ENCODE assay signal across 20 mouse cellular contexts in the genomic region with DNA sequence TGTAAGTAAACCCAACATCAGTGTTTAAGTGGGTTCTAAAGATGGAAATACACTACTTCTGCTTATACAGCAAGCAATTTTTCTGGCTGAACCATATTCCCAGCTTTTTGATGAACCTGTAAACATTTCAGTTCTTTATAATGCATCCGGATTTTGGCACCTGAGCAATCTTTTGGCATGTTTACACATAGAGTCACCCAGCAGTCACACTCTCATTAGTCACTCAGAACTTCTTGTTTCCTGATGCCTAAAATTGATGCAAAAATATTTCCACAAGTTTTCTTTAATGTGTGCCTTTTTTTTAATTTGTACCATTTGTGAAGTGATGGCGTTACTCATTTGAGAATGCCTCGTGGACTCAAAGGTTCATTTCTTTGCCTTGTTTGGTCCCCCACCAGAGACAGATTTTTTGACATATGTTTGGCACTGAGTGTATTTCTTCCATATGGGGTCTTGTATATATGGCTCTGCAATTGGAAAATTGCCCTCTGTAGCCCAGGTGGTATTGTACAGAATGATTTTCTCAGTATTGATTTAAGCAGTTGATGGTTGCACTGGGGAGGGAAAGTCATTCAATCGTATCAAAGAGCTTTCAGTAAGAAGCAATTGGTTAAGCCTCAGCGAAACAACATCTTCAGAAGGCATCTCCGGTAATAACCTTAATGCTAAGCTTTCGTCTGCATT.
DNase-seq lines count a peak whose midpoint lies in the region; ATAC-seq and TF ChIP-seq lines count a peak whose summit lies in the region.
"Had no signal": no experiment of that assay in that cellular context is flagged by ENCODE, and none has a peak within 500 bp of the region (broad histone marks: within the 10 kb centered on the region; RNA-seq: fewer than 3 reads in every experiment).

No protein-coding gene starts in this region.

- 76% methylated on average over 7 of the region's 7 CpGs for WGBS in forebrain, embryonic 13.5 days
- 89% methylated on average over 7 of the region's 7 CpGs for WGBS in forebrain, embryonic 11.5 days
- WGBS in forebrain, postnatal 0 days = 49% methylated on average over 7 of the region's 7 CpGs
- 51% methylated on average over 7 of the region's 7 CpGs for WGBS in neural tube, embryonic 15.5 days

- TF ChIP-seq CTCF in forebrain, postnatal 0 days (IDR thresholded peaks at IDR 0.05; ENCODE audit: low read depth) = no peak

- H3K4me3 ChIP-seq in forebrain, embryonic 13.5 days = no peak overlapping the region
- no peak overlapping the region for H3K4me3 ChIP-seq in forebrain, embryonic 11.5 days (ENCODE audit: low read depth, low read length)
- no peak overlapping the region for H3K4me3 ChIP-seq in forebrain, postnatal 0 days (ENCODE audit: low read depth, low read length)
- no peak overlapping the region for H3K4me3 ChIP-seq in neural tube, embryonic 15.5 days (replicated peaks)
- H3K4me3 ChIP-seq: erythroblast, embryonic 14.5 days; heart, embryonic 13.5 days; intestine, embryonic 15.5 days; limb, embryonic 13.5 days; liver, embryonic 13.5 days; lung, embryonic 15.5 days had no signal

- H3K4me2 ChIP-seq in forebrain, embryonic 13.5 days = no peak overlapping the region
- H3K4me2 ChIP-seq in forebrain, embryonic 11.5 days (ENCODE audit: low read depth, low read length, severe bottlenecking) = no peak overlapping the region
- H3K4me2 ChIP-seq in forebrain, postnatal 0 days (ENCODE audit: low read depth) = no peak overlapping the region
- H3K4me2 ChIP-seq in neural tube, embryonic 15.5 days = no peak overlapping the region
- H3K4me2 ChIP-seq: heart, embryonic 13.5 days; intestine, embryonic 15.5 days; limb, embryonic 13.5 days; liver, embryonic 13.5 days; lung, embryonic 15.5 days had no signal

- ATAC-seq in forebrain, embryonic 13.5 days = peak; percentile 84
- no peak for ATAC-seq in forebrain, embryonic 11.5 days (replicated peaks; ENCODE audit: low FRiP score)
- peak; percentile 59; the same call in 1 of the 2 replicates for ATAC-seq in forebrain, postnatal 0 days
- ATAC-seq in neural tube, embryonic 15.5 days (ENCODE audit: low FRiP score) = peak; percentile 53; the same call in 1 of the 2 replicates
- ATAC-seq: intestine, embryonic 15.5 days had no signal

- no peaks in the 10 kb centered on the region for H3K27me3 ChIP-seq in forebrain, embryonic 13.5 days
- H3K27me3 ChIP-seq in forebrain, embryonic 11.5 days (ENCODE audit: control insufficient read depth, insufficient read depth, low read length) = no peaks in the 10 kb centered on the region
- H3K27me3 ChIP-seq in forebrain, postnatal 0 days (ENCODE audit: insufficient read depth, low read length) = no peaks in the 10 kb centered on the region
- no peaks in the 10 kb centered on the region for H3K27me3 ChIP-seq in neural tube, embryonic 15.5 days (replicated peaks)
- H3K27me3 ChIP-seq: heart, embryonic 13.5 days; intestine, embryonic 15.5 days; limb, embryonic 13.5 days; liver, embryonic 13.5 days; lung, embryonic 15.5 days had no signal

- H3K9me3 ChIP-seq in forebrain, embryonic 13.5 days (replicated peaks) = no peaks in the 10 kb centered on the region
- H3K9me3 ChIP-seq in forebrain, embryonic 11.5 days (ENCODE audit: control insufficient read depth, low read length) = no peaks in the 10 kb centered on the region
- no peaks in the 10 kb centered on the region for H3K9me3 ChIP-seq in forebrain, postnatal 0 days (ENCODE audit: low read length)
- no peaks in the 10 kb centered on the region for H3K9me3 ChIP-seq in neural tube, embryonic 15.5 days (replicated peaks)
- H3K9me3 ChIP-seq: heart, embryonic 13.5 days; intestine, embryonic 15.5 days; limb, embryonic 13.5 days; liver, embryonic 13.5 days; lung, embryonic 15.5 days had no signal

- DNase-seq in forebrain, embryonic 11.5 days (ENCODE audit: low spot score) = no peak
- DNase-seq in left cerebral cortex, postnatal 4 days = peak; percentile 45
- no peak for DNase-seq in left cerebral cortex, adult 11 months (ENCODE audit: low spot score)
- peak; percentile 63 for DNase-seq in forebrain, postnatal 0 days
- no peak for DNase-seq in right cerebral cortex, postnatal 10 days (ENCODE audit: low spot score in 2 of 2)
- DNase-seq: gastrocnemius, postnatal 10 days; heart, adult 18-20 months; kidney, postnatal 4 days; liver, embryonic 13.5 days; lung, postnatal 4 days; retina, postnatal 1 day; right cerebral cortex, postnatal 4 days had no signal

- no peaks in the 10 kb centered on the region for H3K4me1 ChIP-seq in forebrain, embryonic 13.5 days
- H3K4me1 ChIP-seq in forebrain, embryonic 11.5 days (replicated peaks; ENCODE audit: control insufficient read depth, insufficient read depth, low read length) = no peaks in the 10 kb centered on the region
- no peaks in the 10 kb centered on the region for H3K4me1 ChIP-seq in forebrain, postnatal 0 days (ENCODE audit: insufficient read depth)
- no peaks in the 10 kb centered on the region for H3K4me1 ChIP-seq in neural tube, embryonic 15.5 days
- H3K4me1 ChIP-seq: heart, embryonic 13.5 days; intestine, embryonic 15.5 days; limb, embryonic 13.5 days; liver, embryonic 13.5 days; lung, embryonic 15.5 days had no signal

- intact Hi-C loops in left cerebral cortex, postnatal 4 days (cut with DNase I) = no loop called here

- H3K9ac ChIP-seq in forebrain, embryonic 13.5 days = no peak overlapping the region
- no peak overlapping the region for H3K9ac ChIP-seq in forebrain, embryonic 11.5 days (ENCODE audit: low read length)
- H3K9ac ChIP-seq in forebrain, postnatal 0 days = no peak overlapping the region
- H3K9ac ChIP-seq in neural tube, embryonic 15.5 days (replicated peaks) = no peak overlapping the region
- H3K9ac ChIP-seq: heart, embryonic 13.5 days; intestine, embryonic 15.5 days; limb, embryonic 13.5 days; liver, embryonic 13.5 days; lung, embryonic 15.5 days had no signal

- no peaks in the 10 kb centered on the region for H3K36me3 ChIP-seq in forebrain, embryonic 13.5 days (ENCODE audit: poor library complexity, severe bottlenecking)
- no peaks in the 10 kb centered on the region for H3K36me3 ChIP-seq in forebrain, embryonic 11.5 days (ENCODE audit: control insufficient read depth, insufficient read depth, low read length)
- H3K36me3 ChIP-seq in forebrain, postnatal 0 days (ENCODE audit: insufficient read depth) = no peaks in the 10 kb centered on the region
- H3K36me3 ChIP-seq in neural tube, embryonic 15.5 days = no peaks in the 10 kb centered on the region
- H3K36me3 ChIP-seq: heart, embryonic 13.5 days; intestine, embryonic 15.5 days; limb, embryonic 13.5 days; liver, embryonic 13.5 days; lung, embryonic 15.5 days had no signal

- no peak overlapping the region for H3K27ac ChIP-seq in forebrain, embryonic 13.5 days
- H3K27ac ChIP-seq in forebrain, embryonic 11.5 days (ENCODE audit: low read depth, low read length) = no peak overlapping the region
- no peak overlapping the region; the same call in 1 of the 2 replicates for H3K27ac ChIP-seq in forebrain, postnatal 0 days (ENCODE audit: low read depth, low read length)
- no peak overlapping the region for H3K27ac ChIP-seq in neural tube, embryonic 15.5 days (replicated peaks)
- H3K27ac ChIP-seq: heart, embryonic 13.5 days; intestine, embryonic 15.5 days; limb, embryonic 13.5 days; liver, embryonic 13.5 days; lung, embryonic 15.5 days; stomach, postnatal 0 days had no signal

Comparison
In these comparisons a context has a peak if more than half of its experiments do, and no peak if none do; other contexts are left out.
1. DNase-seq: peak in left cerebral cortex, postnatal 4 days (single experiment) and forebrain, postnatal 0 days (single experiment); none in forebrain, embryonic 11.5 days (single experiment), left cerebral cortex, adult 11 months (single experiment) and right cerebral cortex, postnatal 10 days (0 of 2).